Mouse (Mus musculus): ENCODE data around the gene Oasl1. TPM values are rescaled to one million over a fixed set of nuclear protein-coding genes. Genes with fewer than 3 reads are reported as not detected.
"Not testable (repeated sequence)": the region's sequence is repeated elsewhere in the genome, so short reads cannot be mapped to it uniquely, and the experiment has no call there.

Gene Oasl1
- polyA plus RNA-seq, 1 experiment from 2014 or later = 0.61 TPM

GRCm38 (mm10) chr5:114916777-114917176 lies 6.3 kb upstream of the Oasl1 start:
- H3K27me3 ChIP-seq (ENCODE audit: control insufficient read depth, insufficient read depth, low read depth, low read length) = no peaks in the 10 kb centered on the region
- H3K4me3 ChIP-seq (ENCODE audit: low read depth, low read length) = no peak overlapping the region
- WGBS (ENCODE audit: insufficient replicate concordance) = 43% methylated on average over 4 of the region's 4 CpGs
- no peaks in the 10 kb centered on the region for H3K9me3 ChIP-seq (replicated peaks; ENCODE audit: control insufficient read depth, low read length)
- no peak for ATAC-seq (ENCODE audit: low read depth)
- no peak overlapping the region for H3K9ac ChIP-seq (ENCODE audit: low read depth, low read length)
- no peaks in the 10 kb centered on the region for H3K4me1 ChIP-seq (ENCODE audit: control insufficient read depth, low read depth, low read length)
- no peak overlapping the region for H3K27ac ChIP-seq (ENCODE audit: low read length)
- H3K4me2 ChIP-seq (ENCODE audit: low read depth, low read length) = no peak overlapping the region
- H3K36me3 ChIP-seq (ENCODE audit: control insufficient read depth, insufficient read depth) = no peaks in the 10 kb centered on the region

DNA sequence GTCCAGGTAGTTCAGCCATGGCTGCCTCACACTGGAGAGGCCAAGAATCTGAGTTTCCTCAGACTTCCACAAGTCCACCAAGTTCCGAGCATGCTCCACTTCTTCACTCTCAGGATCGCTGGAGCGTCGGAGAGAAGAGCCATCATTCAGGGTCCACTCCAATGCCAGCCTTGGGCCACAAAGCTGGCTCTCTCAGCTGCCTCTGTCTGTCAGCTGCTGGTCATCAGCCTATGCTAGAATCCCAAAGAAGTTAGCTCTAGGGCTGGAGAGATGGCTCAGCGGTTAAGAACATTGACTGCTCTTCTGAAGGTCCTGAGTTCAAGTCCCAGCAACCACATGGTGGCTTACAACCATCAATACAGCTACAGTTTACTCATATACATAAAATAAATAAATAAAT lies 5.7 kb upstream of the Oasl1 start:
- H3K4me1 ChIP-seq (ENCODE audit: control insufficient read depth, low read depth, low read length); H3K27ac ChIP-seq (ENCODE audit: low read length); H3K9me3 ChIP-seq (replicated peaks; ENCODE audit: control insufficient read depth, low read length); H3K4me2 ChIP-seq (ENCODE audit: low read depth, low read length); H3K36me3 ChIP-seq (ENCODE audit: control insufficient read depth, insufficient read depth); ATAC-seq (ENCODE audit: low read depth); H3K9ac ChIP-seq (ENCODE audit: low read depth, low read length); H3K27me3 ChIP-seq (ENCODE audit: control insufficient read depth, insufficient read depth, low read depth, low read length); H3K4me3 ChIP-seq (ENCODE audit: low read depth, low read length): not testable (repeated sequence)
- 84% methylated on average over 5 of the region's 5 CpGs for WGBS (ENCODE audit: insufficient replicate concordance)

- 26% methylated on average over 19 of the region's 19 CpGs for WGBS (ENCODE audit: insufficient replicate concordance)
- Histone ChIP-seq H3K27ac (ENCODE audit: low read length) (no peak overlapping the region), H3K4me1 (ENCODE audit: control insufficient read depth, low read depth, low read length) (peaks cover 7% of the 10 kb centered on the region; the same call in 1 of the 2 replicates), H3K9me3 (replicated peaks; ENCODE audit: control insufficient read depth, low read length) (no peaks in the 10 kb centered on the region), H3K4me2 (ENCODE audit: low read depth, low read length) (peak overlapping the region; percentile 10; the same call in 1 of the 2 replicates), H3K4me3 (ENCODE audit: low read depth, low read length) (no peak overlapping the region), H3K9ac (ENCODE audit: low read depth, low read length) (no peak overlapping the region), H3K36me3 (ENCODE audit: control insufficient read depth, insufficient read depth) (no peaks in the 10 kb centered on the region), H3K27me3 (ENCODE audit: control insufficient read depth, insufficient read depth, low read depth, low read length) (no peaks in the 10 kb centered on the region)
- ATAC-seq (ENCODE audit: low read depth) = no peak
These were observed 1.3 kb upstream of the Oasl1 start for GRCm38 (mm10) chr5:114921551-114922365.

GRCm38 (mm10) chr5:114922366-114922731 lies 691 bp upstream of the Oasl1 start:
- peak overlapping the region; percentile 10; the same call in 1 of the 2 replicates for H3K4me2 ChIP-seq (ENCODE audit: low read depth, low read length)
- H3K9ac ChIP-seq (ENCODE audit: low read depth, low read length) = no peak overlapping the region
- H3K9me3 ChIP-seq (replicated peaks; ENCODE audit: control insufficient read depth, low read length) = no peaks in the 10 kb centered on the region
- ATAC-seq (ENCODE audit: low read depth) = no peak
- H3K36me3 ChIP-seq (ENCODE audit: control insufficient read depth, insufficient read depth) = no peaks in the 10 kb centered on the region
- 40% methylated on average over 10 of the region's 10 CpGs for WGBS (ENCODE audit: insufficient replicate concordance)
- H3K27ac ChIP-seq (ENCODE audit: low read length) = no peak overlapping the region
- H3K27me3 ChIP-seq (ENCODE audit: control insufficient read depth, insufficient read depth, low read depth, low read length) = no peaks in the 10 kb centered on the region
- peaks cover 7% of the 10 kb centered on the region; the same call in 1 of the 2 replicates for H3K4me1 ChIP-seq (ENCODE audit: control insufficient read depth, low read depth, low read length)
- H3K4me3 ChIP-seq (ENCODE audit: low read depth, low read length) = no peak overlapping the region

- H3K36me3 ChIP-seq (ENCODE audit: control insufficient read depth, insufficient read depth) = no peaks in the 10 kb centered on the region
These were observed 3.2 kb downstream of the Oasl1 start for GRCm38 (mm10) chr5:114926153-114926684.

GRCm38 (mm10) chr5:114926753-114927152 lies 3.7 kb downstream of the Oasl1 start:
- Histone ChIP-seq H3K4me2 (ENCODE audit: low read depth, low read length) (no peak overlapping the region), H3K9me3 (replicated peaks; ENCODE audit: control insufficient read depth, low read length) (no peaks in the 10 kb centered on the region), H3K27ac (ENCODE audit: low read length) (no peak overlapping the region), H3K4me3 (ENCODE audit: low read depth, low read length) (no peak overlapping the region), H3K4me1 (ENCODE audit: control insufficient read depth, low read depth, low read length) (peaks cover 7% of the 10 kb centered on the region; the same call in 1 of the 2 replicates), H3K9ac (ENCODE audit: low read depth, low read length) (no peak overlapping the region), H3K27me3 (ENCODE audit: control insufficient read depth, insufficient read depth, low read depth, low read length) (no peaks in the 10 kb centered on the region), H3K36me3 (ENCODE audit: control insufficient read depth, insufficient read depth) (no peaks in the 10 kb centered on the region)
- no peak for ATAC-seq (ENCODE audit: low read depth)
- 66% methylated on average over 9 of the region's 9 CpGs for WGBS (ENCODE audit: insufficient replicate concordance)

More at GRCm38 (mm10) chr5:114926153-114926684, 3.2 kb downstream of the Oasl1 start:
- Histone ChIP-seq H3K4me3 (ENCODE audit: low read depth, low read length) (no peak overlapping the region), H3K9ac (ENCODE audit: low read depth, low read length) (no peak overlapping the region), H3K4me2 (ENCODE audit: low read depth, low read length) (no peak overlapping the region), H3K27me3 (ENCODE audit: control insufficient read depth, insufficient read depth, low read depth, low read length) (no peaks in the 10 kb centered on the region), H3K27ac (ENCODE audit: low read length) (no peak overlapping the region), H3K9me3 (replicated peaks; ENCODE audit: control insufficient read depth, low read length) (no peaks in the 10 kb centered on the region), H3K4me1 (ENCODE audit: control insufficient read depth, low read depth, low read length) (peaks cover 7% of the 10 kb centered on the region; the same call in 1 of the 2 replicates)
- WGBS (ENCODE audit: insufficient replicate concordance) = 50% methylated on average over 1 of the region's 1 CpGs
- ATAC-seq (ENCODE audit: low read depth) = no peak

GRCm38 (mm10) chr5:114931626-114932025 lies 8.6 kb downstream of the Oasl1 start:
- H3K27me3 ChIP-seq (ENCODE audit: control insufficient read depth, insufficient read depth, low read depth, low read length) = no peaks in the 10 kb centered on the region
- no peaks in the 10 kb centered on the region for H3K36me3 ChIP-seq (ENCODE audit: control insufficient read depth, insufficient read depth)
- no peak for ATAC-seq (ENCODE audit: low read depth)
- no peak overlapping the region for H3K27ac ChIP-seq (ENCODE audit: low read length)
- H3K4me3 ChIP-seq (ENCODE audit: low read depth, low read length) = no peak overlapping the region
- no peaks in the 10 kb centered on the region for H3K4me1 ChIP-seq (ENCODE audit: control insufficient read depth, low read depth, low read length)
- WGBS (ENCODE audit: insufficient replicate concordance) = 46% methylated on average over 5 of the region's 5 CpGs
- no peak overlapping the region for H3K9ac ChIP-seq (ENCODE audit: low read depth, low read length)
- H3K9me3 ChIP-seq (replicated peaks; ENCODE audit: control insufficient read depth, low read length) = no peaks in the 10 kb centered on the region
- no peak overlapping the region for H3K4me2 ChIP-seq (ENCODE audit: low read depth, low read length)

DNA sequence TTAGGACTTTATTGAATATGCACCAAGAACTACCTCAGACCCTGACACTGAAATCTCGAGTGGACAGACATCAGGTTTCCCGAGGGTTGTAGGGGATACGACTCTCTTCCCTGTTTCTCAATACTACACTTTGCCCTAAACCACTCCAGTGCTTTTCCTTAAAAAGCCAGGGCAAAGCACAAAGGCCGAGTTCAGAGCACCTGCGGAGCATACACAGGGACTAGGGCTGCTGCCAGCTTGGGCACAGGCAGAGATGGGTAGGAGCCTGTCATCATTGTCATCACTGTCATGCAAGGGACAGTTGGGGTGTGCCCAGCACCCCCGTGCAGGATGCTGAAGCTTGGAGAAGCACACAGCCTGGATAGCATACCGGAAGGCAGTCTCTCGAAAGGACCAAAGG lies 10.2 kb downstream of the Oasl1 start:
- no peak overlapping the region for H3K4me2 ChIP-seq (ENCODE audit: low read depth, low read length)
- no peaks in the 10 kb centered on the region for H3K36me3 ChIP-seq (ENCODE audit: control insufficient read depth, insufficient read depth)
- no peaks in the 10 kb centered on the region for H3K27me3 ChIP-seq (ENCODE audit: control insufficient read depth, insufficient read depth, low read depth, low read length)
- no peak overlapping the region for H3K27ac ChIP-seq (ENCODE audit: low read length)
- no peak overlapping the region for H3K9ac ChIP-seq (ENCODE audit: low read depth, low read length)
- H3K9me3 ChIP-seq (replicated peaks; ENCODE audit: control insufficient read depth, low read length) = no peaks in the 10 kb centered on the region
- ATAC-seq (ENCODE audit: low read depth) = no peak
- WGBS (ENCODE audit: insufficient replicate concordance) = 65% methylated on average over 8 of the region's 8 CpGs
- H3K4me3 ChIP-seq (ENCODE audit: low read depth, low read length) = no peak overlapping the region
- H3K4me1 ChIP-seq (ENCODE audit: control insufficient read depth, low read depth, low read length) = no peaks in the 10 kb centered on the region

DNA sequence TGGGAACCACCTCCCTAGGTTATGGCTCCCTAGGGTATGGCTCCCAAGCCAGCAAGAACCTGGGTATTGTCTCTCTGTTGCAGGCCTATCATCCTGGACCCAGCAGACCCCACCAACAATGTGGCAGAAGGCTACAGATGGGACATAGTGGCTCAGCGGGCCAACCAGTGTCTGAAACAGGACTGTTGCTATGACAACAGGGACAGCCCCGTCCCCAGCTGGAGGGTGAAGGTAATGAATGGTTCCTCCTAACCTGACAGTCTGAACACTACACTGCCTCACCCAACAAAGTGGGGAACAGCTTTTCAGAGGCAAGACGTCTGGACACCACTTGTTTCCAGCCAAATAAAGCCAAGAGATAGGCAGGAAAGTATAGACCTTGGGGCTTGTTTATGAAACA lies 12.8 kb downstream of the Oasl1 start:
- Histone ChIP-seq H3K9ac (ENCODE audit: low read depth, low read length) (no peak overlapping the region), H3K4me2 (ENCODE audit: low read depth, low read length) (no peak overlapping the region), H3K9me3 (replicated peaks; ENCODE audit: control insufficient read depth, low read length) (no peaks in the 10 kb centered on the region), H3K4me1 (ENCODE audit: control insufficient read depth, low read depth, low read length) (no peaks in the 10 kb centered on the region), H3K4me3 (ENCODE audit: low read depth, low read length) (no peak overlapping the region), H3K27me3 (ENCODE audit: control insufficient read depth, insufficient read depth, low read depth, low read length) (no peaks in the 10 kb centered on the region), H3K27ac (ENCODE audit: low read length) (no peak overlapping the region), H3K36me3 (ENCODE audit: control insufficient read depth, insufficient read depth) (no peaks in the 10 kb centered on the region)
- WGBS (ENCODE audit: insufficient replicate concordance) = 18% methylated on average over 3 of the region's 3 CpGs
- no peak for ATAC-seq (ENCODE audit: low read depth)
